Mouse (Mus musculus) CH12.LX (cell line): ENCODE data around the gene Pold1. TPM values are rescaled to one million over a fixed set of nuclear protein-coding genes. Genes with fewer than 3 reads are reported as not detected.

ENCODE experiments used
- DNase-seq: peaks from one replicate; pipeline ENCODE4 v3.0.0-alpha.2; 2013; ENCODE audit errors: extremely low read depth
- H3K27ac ChIP-seq: 2 replicates; pipeline ENCODE4 v1.5.1; 2012; ENCODE audit warnings: low read depth, mild to moderate bottlenecking, control low read depth, moderate library complexity; ENCODE audit not compliant: insufficient read depth
- H3K27me3 ChIP-seq: replicated peaks from 2 replicates; pipeline ENCODE3; 2012; ENCODE audit warnings: inconsistent platforms
- H3K36me3 ChIP-seq, 2 experiments: replicated peaks in 1 of 2; 2 replicates each; pipeline versions ENCODE3 to v1.6.1; 2012; ENCODE audit warnings: inconsistent platforms in 1 of 2, low read length in 1 of 2, mild to moderate bottlenecking in 1 of 2, mixed read lengths in 1 of 2, moderate library complexity in 1 of 2; ENCODE audit not compliant: control insufficient read depth in 1 of 2, insufficient read depth in 1 of 2
- H3K4me1 ChIP-seq, 2 experiments: 2 replicates each; pipeline ENCODE4 v1.6.1; 2012; ENCODE audit warnings: inconsistent platforms in 1 of 2, moderate library complexity in 1 of 2; ENCODE audit not compliant: insufficient read depth in 2 of 2, control insufficient read depth in 1 of 2
- H3K4me2 ChIP-seq: 2 replicates; pipeline ENCODE4 v1.6.1; 2012; ENCODE audit warnings: low read depth, mild to moderate bottlenecking, control low read depth; ENCODE audit not compliant: poor library complexity, insufficient read depth, severe bottlenecking
- H3K4me3 ChIP-seq, 3 experiments: fragments of 150-350 bp in 1 of 3; sonication (generic) in 1 of 3; replicated peaks in 1 of 3; 2 replicates each; pipeline versions ENCODE3 to v1.5.1; 2011 to 2012; ENCODE audit warnings: low read depth in 2 of 3, low read length in 2 of 3, mild to moderate bottlenecking in 2 of 3, moderate library complexity in 2 of 3, control low read depth in 1 of 3, improper control_type of control experiment in 1 of 3, inconsistent platforms in 1 of 3, mixed read lengths in 1 of 3; ENCODE audit not compliant: poor library complexity in 1 of 3
- H3K79me2 ChIP-seq: replicated peaks from 2 replicates; pipeline ENCODE4 v1.6.1; 2012; ENCODE audit warnings: mild to moderate bottlenecking, moderate library complexity; ENCODE audit not compliant: control insufficient read depth, poor library complexity, insufficient read depth, severe bottlenecking; ENCODE audit errors: extremely low read depth
- H3K9ac ChIP-seq: 2 replicates; pipeline ENCODE4 v1.6.1; 2012; ENCODE audit warnings: low read depth, mild to moderate bottlenecking, control low read depth, moderate library complexity; ENCODE audit not compliant: insufficient read depth
- H3K9me3 ChIP-seq: replicated peaks from 2 replicates; pipeline ENCODE3; 2012; ENCODE audit warnings: low read length, inconsistent platforms, mixed read lengths
- CHD1 ChIP-seq: IDR thresholded peaks from 2 replicates; pipeline ENCODE4 v1.6.1; 2012; ENCODE audit warnings: low read depth, low read length, improper control_type of control experiment, inconsistent platforms
- ELF1 ChIP-seq: IDR thresholded peaks from 2 replicates; pipeline ENCODE4 v1.6.1; 2014; ENCODE audit warnings: low read depth, mild to moderate bottlenecking, inconsistent platforms, low read length, improper control_type of control experiment
- EP300 ChIP-seq: IDR thresholded peaks from 2 replicates; pipeline ENCODE4 v1.6.1; 2011; ENCODE audit warnings: low read length, improper control_type of control experiment
- GABPA ChIP-seq: IDR thresholded peaks from 2 replicates; pipeline ENCODE4 v1.6.1; 2012; ENCODE audit warnings: low read depth, low read length, improper control_type of control experiment, inconsistent platforms; ENCODE audit not compliant: insufficient replicate concordance
- JUN ChIP-seq: IDR thresholded peaks from 2 replicates; pipeline ENCODE4 v1.6.1; 2011; ENCODE audit warnings: low read depth, mild to moderate bottlenecking, low read length, improper control_type of control experiment, moderate library complexity; ENCODE audit not compliant: insufficient read depth
- MEF2A ChIP-seq: IDR thresholded peaks from 2 replicates; pipeline ENCODE4 v1.6.1; 2014; ENCODE audit warnings: low read depth, mild to moderate bottlenecking, inconsistent platforms, low read length, improper control_type of control experiment, borderline replicate concordance
- MXI1 ChIP-seq: IDR thresholded peaks from 2 replicates; pipeline ENCODE4 v1.6.1; 2011; ENCODE audit warnings: mild to moderate bottlenecking, low read depth, low read length, improper control_type of control experiment
- NELFE ChIP-seq: IDR thresholded peaks from 2 replicates; pipeline ENCODE4 v1.6.1; 2011; ENCODE audit warnings: low read depth, low read length, improper control_type of control experiment
- PAX5 ChIP-seq: IDR thresholded peaks from 2 replicates; pipeline ENCODE4 v1.6.1; 2012; ENCODE audit warnings: low read length, inconsistent platforms, mixed read lengths
- POLR2AphosphoS2 ChIP-seq: IDR thresholded peaks from 2 replicates; pipeline ENCODE4 v1.6.1; 2011; ENCODE audit warnings: low read depth, low read length, improper control_type of control experiment
- RAD21 ChIP-seq: IDR thresholded peaks from 2 replicates; pipeline ENCODE4 v1.6.1; 2011; ENCODE audit warnings: low read depth, mild to moderate bottlenecking, low read length, improper control_type of control experiment, moderate library complexity
- RCOR1 ChIP-seq: conservative IDR thresholded peaks from 2 replicates; pipeline ENCODE4 v1.6.1; 2012; ENCODE audit warnings: low read depth, mild to moderate bottlenecking, inconsistent platforms, low read length, improper control_type of control experiment
- SIN3A ChIP-seq: IDR thresholded peaks from 2 replicates; pipeline ENCODE4 v1.6.1; 2012; ENCODE audit warnings: low read length, improper control_type of control experiment, inconsistent platforms
- SMC3 ChIP-seq: IDR thresholded peaks from 2 replicates; pipeline ENCODE4 v1.6.1; 2011; ENCODE audit warnings: low read depth, low read length, improper control_type of control experiment
- TCF12 ChIP-seq: IDR thresholded peaks from 2 replicates; pipeline ENCODE4 v1.6.1; 2014; ENCODE audit warnings: low read depth, mild to moderate bottlenecking, inconsistent platforms, low read length, improper control_type of control experiment
- USF1 ChIP-seq: IDR thresholded peaks from 2 replicates; pipeline ENCODE4 v1.6.1; 2014; ENCODE audit warnings: low read depth, mild to moderate bottlenecking, inconsistent platforms, low read length, improper control_type of control experiment
- USF2 ChIP-seq: conservative IDR thresholded peaks from 2 replicates; pipeline ENCODE4 v1.6.1; 2011; ENCODE audit warnings: low read depth, low read length, improper control_type of control experiment
- ZNF384 ChIP-seq: IDR thresholded peaks from 2 replicates; pipeline ENCODE4 v1.6.1; 2012; ENCODE audit warnings: low read depth, low read length, improper control_type of control experiment, inconsistent platforms
- dilution Hi-C: fragments of 300-500 bp; cut with MboI; formaldehyde crosslinking; loops from 2 replicates; pipeline ENCODE4 v1.14.3; 2020; ENCODE audit warnings: low sequenced_read_pairs; ENCODE audit not compliant: extremely low pct_unique_long_range_greater_than_20kb, extremely low pct_ligation_motif_present
- in situ Hi-C: fragments of 300-500 bp; cut with MboI; formaldehyde crosslinking; loops from 3 replicates; pipeline ENCODE4 v1.14.3; 2019; ENCODE audit warnings: low sequenced_read_pairs, low pct_ligation_motif_present, low pct_unique_long_range_greater_than_20kb, mixed read lengths
- polyA plus RNA-seq: library from polyadenylated mRNA; unstranded; fragments of >175 nt; gene quantifications from 2 replicates; pipeline ENCODE4 v1.2.1, GENCODE M21; 2012; ENCODE audit warnings: low read depth; ENCODE audit not compliant: insufficient read length
- total RNA-seq, 2 experiments: library from RNA; depleted of rRNA; stranded (reverse); fragments of 300-350 nt in 1 of 2; fragments of >200 nt in 1 of 2; gene quantifications; 2 replicates each; pipeline ENCODE4 v1.2.3; 2012 to 2014

Gene Pold1
- total and polyA plus RNA-seq, 3 experiments: 49.3 to 131 (median 67.6) TPM

- Histone ChIP-seq H3K4me2 (no peak overlapping the region), H3K79me2 (0 out of 2 replicates have a peak, but pooled peaks cover 2% of the 10 kb centered on the region), H3K9me3 (no peaks in the 10 kb centered on the region), H3K27me3 (peaks cover under 1% of the 10 kb centered on the region), H3K4me1 (peaks cover 3 to 5% of the 10 kb centered on the region in 2 experiments; a peak in 3 of 4 replicates), H3K36me3 (peaks cover 7 to 42% of the 10 kb centered on the region in 2 experiments), H3K4me3 (no peak overlapping the region), H3K9ac (no peak overlapping the region), H3K27ac (no peak overlapping the region)
- dilution Hi-C loops (no loop called here), in situ Hi-C loops (no loop called here)
- TF ChIP-seq MXI1 (no peak), JUN (no peak), NELFE (no peak), GABPA (no peak), PAX5 (no peak), USF1 (no peak), EP300 (no peak), CHD1 (no peak), RAD21 (no peak), TCF12 (no peak)
- DNase-seq: no peak
Measured at GRCm38 (mm10) chr7:44596996-44597538, 48.4 kb upstream of the Pold1 start.

GRCm38 (mm10) chr7:44596051-44596450, 47.4 kb upstream of the Pold1 start:
- Histone ChIP-seq H3K27me3 (peaks cover 10% of the 10 kb centered on the region), H3K4me1 (peaks cover 6 to 16% of the 10 kb centered on the region in 2 experiments; a peak in 3 of 4 replicates), H3K4me3 (no peak overlapping the region), H3K9ac (no peak overlapping the region), H3K27ac (no peak overlapping the region), H3K9me3 (no peaks in the 10 kb centered on the region), H3K79me2 (0 out of 2 replicates have a peak, but pooled peaks cover 2% of the 10 kb centered on the region)
- DNase-seq: no peak
- in situ Hi-C loops: no loop called here
- no peak for TF ChIP-seq ELF1
- no peak for TF ChIP-seq USF2
- TF ChIP-seq SIN3A: no peak
- no peak for TF ChIP-seq MEF2A
- no peak for TF ChIP-seq RCOR1
- no peak for TF ChIP-seq ZNF384
- TF ChIP-seq MXI1: no peak
- no peak for TF ChIP-seq POLR2AphosphoS2
- no peak for TF ChIP-seq SMC3
- TF ChIP-seq, all 38 proteins: peak for 0
- no peak overlapping the region for H3K4me2 ChIP-seq
- peaks cover 7 to 42% of the 10 kb centered on the region in 2 experiments for H3K36me3 ChIP-seq
- dilution Hi-C loops: no loop called here
